Mouse (Mus musculus) inflammation-experienced regulatory T-cells, adult 6 months (primary cell): ENCODE data around the gene Kremen1. TPM values are rescaled to one million over a fixed set of nuclear protein-coding genes. Genes with fewer than 3 reads are reported as not detected.

Experiments used
- ATAC-seq: one replicate; pipeline ENCODE4 v1.8.0; 2017
- polyA plus RNA-seq, 3 experiments: library from polyadenylated mRNA; unstranded; fragments of 100-300 nt; shearing (Covaris generic); gene quantifications; one replicate each; pipeline ENCODE4 v1.2.1; 2017

Kremen1 gene
- polyA plus RNA-seq, 3 experiments from 2014 or later, result 2.3 to 4.1 (median 3.0) TPM

DNA sequence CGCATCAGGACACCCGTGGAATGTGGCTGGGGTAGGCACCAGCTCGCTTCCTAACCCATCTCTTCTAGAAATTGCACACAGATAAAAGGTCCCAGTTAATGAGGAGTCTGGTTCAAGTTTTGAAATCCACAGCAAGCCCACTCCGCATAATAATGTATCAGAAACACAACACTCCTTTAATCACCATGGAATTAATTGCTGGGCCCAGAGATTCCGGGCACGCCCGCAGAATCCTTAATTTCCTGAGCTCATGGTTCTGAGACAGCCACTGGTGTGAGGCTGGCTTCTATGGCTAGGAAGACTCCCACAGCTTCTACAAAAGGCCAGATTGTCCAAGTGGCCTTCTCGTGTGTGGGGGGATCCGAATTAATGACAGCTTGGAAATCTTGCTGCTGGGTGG is 94.0 kb downstream of the Kremen1 start:
- ATAC-seq, result no peak

DNA sequence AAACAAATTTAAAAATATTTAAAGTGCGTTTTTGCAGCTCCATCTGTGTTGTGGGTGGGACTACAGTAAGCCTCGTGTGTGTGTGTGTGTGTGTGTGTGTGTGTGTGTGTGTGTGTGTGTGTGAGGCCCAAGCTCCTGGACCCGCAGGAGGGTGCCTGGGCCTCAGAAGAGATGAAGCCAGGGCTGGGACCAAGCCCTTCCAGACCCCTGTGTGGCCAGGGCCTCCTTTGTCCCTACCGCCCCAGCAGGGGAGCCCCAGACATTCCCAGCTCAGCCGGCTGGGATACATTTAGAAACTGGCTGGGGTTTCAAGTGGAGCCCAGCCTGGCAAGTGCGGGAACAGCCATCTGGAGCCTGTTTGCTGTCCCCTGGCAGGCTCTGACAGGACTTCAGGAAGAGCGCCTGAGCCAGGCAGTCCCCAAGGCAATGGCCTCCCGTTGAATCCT is 95.9 kb downstream of the Kremen1 start:
- ATAC-seq, result no peak

GRCm38 (mm10) chr11:5164310-5164709 is 97.0 kb downstream of the Kremen1 start:
- ATAC-seq, result no peak

- no peak for ATAC-seq
Measured at GRCm38 (mm10) chr11:5163421-5163820, 97.9 kb downstream of the Kremen1 start.

DNA sequence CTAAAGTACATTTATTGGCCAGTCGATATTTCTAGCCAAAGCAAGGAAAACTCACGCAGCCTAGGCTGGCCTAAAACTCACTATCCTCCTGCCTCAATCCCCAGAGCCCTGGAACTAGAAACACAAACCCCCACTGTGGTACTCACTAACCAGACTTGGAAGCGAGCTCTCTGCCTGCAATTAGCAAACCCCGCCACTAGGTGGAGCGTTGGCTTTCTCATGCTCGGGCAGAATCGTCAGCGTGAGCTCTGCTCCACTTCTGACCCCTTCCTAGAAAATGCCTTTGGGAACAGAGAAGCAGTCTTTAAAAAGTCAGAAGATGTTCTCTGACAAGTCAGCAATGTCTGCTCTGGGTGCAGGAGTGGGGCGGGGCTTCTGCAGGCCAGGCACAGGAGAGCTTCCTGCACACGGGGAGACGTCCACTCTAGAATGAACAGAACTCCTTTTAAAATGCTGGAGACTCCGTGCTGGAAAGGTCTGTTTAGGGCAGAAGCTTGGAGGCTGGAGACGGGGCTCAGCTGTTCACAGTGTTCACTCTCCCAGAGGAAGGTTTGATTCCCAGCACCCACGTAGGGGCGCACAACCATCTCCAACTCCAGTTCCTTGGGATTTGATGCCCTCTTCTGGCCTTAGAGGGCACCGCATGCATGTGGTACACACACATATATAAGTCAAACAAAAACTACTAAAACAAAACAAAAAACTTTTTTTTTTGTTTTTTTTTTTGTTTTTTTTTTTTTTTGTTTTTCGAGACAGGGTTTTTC is 100.5 kb downstream of the Kremen1 start:
- no peak for ATAC-seq

GRCm38 (mm10) chr11:5158056-5158455 is 103.3 kb downstream of the Kremen1 start:
- no peak for ATAC-seq

DNA sequence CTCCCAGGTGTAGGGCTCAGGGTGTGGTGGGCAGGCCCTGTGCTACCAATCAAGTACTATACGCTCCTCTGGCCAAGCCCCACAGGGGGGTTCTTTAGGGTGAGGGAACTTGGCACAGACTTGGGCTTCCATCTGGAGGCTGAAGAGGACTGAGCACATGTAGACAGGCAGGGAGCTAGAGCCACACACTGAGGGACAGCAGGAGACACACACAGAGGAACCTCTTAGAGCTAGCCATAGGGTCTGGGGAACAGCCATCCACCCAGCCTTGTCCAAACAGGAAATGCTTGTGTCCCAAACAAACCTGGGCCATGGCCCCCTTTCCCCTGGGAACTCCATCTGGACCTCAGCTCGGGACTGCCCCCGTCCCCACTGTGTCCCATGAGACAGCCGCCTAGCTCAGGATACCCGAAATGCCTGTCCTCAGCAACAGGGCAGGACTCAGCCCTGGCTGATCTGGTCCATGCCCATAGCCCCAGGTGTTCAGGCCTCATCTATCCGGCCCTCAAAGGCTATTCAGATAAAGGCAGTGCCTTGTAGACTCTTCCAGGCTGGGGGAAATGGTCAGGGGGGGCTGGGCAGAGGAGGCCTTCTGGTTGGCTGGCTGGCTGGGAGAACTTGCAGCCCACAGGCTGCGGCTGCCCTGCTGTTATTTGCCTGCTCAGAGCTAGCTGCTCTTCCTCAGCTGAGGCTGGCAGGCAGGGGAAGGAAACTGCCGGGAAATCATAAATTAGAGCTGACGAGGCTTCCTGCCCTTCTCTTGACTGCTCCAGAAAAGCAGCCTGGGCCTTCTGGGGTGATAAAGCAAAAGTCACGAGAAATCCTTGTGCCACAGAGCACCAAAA is 106.2 kb downstream of the Kremen1 start:
- ATAC-seq, result no peak

DNA sequence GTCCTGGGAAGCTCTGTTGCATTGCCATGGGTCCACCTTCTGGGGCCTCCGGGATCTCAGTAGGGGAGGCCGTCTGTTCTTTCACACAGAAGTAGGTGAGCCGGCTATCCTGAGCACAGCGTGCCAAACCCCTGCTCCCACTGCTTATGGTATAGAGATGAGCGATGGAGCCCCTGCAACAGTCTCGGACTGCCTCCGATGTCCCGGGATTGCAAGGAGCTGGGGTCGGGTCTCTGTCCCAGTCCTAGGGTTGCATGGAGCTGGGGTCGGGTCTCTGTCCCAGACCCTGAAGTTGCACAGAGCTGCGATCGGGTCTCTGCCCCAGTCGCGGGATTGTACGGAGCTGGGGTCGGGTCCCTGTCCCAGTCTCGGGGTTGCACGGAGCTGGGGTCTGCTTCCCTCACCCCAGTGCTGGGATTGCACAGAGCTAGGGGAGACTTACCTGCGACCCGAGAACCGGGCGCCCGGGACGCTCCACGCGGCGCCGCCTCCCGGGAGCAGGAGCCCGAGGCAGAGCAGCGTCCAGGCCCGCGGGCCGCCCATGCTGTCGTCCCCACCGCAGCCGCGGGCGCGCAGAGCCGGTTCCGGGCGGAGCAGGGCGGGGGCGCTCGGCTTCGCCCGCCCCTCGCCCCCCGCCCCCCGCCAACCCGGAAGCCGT is 109.5 kb downstream of the Kremen1 start, which contains the start of gene Emid1:
TSS of gene Emid1 (minus strand) at position 578 of the 658 bp plus-strand sequence.
- peak; percentile 43 for ATAC-seq

DNA sequence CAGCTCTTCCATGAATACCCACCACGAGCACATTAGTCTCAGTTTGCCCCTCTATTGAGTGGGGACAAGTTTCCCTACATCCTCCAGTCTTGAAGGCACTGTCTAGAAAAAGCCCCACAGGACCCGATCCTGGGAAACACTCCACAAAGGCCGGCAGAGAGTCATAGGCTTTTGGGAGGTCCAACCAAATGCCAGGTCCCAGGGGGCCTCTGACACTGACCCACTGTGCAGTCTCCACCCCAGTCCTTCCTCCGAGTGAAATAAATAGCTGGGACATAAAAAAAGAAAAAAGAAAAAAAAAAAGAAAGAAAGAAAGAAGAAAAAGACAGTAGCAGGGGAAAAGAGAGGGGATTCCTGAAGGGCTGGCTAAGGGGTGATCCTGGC is 110.1 kb downstream of the Kremen1 start:
- ATAC-seq, result no peak

- no peak for ATAC-seq
Measured at GRCm38 (mm10) chr11:5150416-5151246, 110.7 kb downstream of the Kremen1 start.

GRCm38 (mm10) chr11:5149955-5150354 is 111.4 kb downstream of the Kremen1 start:
- ATAC-seq, result no peak

- ATAC-seq, result no peak
Measured at GRCm38 (mm10) chr11:5149249-5149648, 112.1 kb downstream of the Kremen1 start.

GRCm38 (mm10) chr11:5145600-5145999 is 115.8 kb downstream of the Kremen1 start:
- ATAC-seq, result no peak

DNA sequence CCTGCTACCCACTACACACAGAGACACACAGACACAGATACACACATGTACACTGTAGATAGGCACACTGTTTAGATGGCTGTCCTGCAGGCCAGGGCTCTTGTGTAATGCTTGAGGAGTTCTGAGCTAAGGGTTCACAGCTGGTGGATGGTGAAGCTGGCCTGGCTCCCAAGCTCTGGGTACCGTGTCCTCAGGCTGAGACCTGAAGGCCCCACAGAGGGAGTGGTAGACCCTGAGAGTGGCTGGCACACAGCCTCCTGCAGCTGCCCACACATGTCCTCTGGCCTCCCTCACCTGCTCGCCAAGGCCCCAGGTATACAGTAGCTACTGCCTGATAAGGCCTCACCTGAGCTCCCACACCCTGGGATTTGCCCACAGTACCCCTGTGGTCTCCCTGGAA is 119.4 kb downstream of the Kremen1 start:
- ATAC-seq, result no peak

Other genes with a start within 250 kb of the Kremen1 start
- gene Rasl10a, start 203.4 kb downstream of the Kremen1 start, polyA plus RNA-seq, result not detected
- under 1 TPM; 0.58 to 0.94 (median 0.91) TPM for gene Gas2l1, start 196.2 kb downstream of the Kremen1 start, polyA plus RNA-seq
- gene Rhbdd3, start 162.6 kb downstream of the Kremen1 start, polyA plus RNA-seq, result 1 to 10 TPM; 3.3 to 4.6 (median 4.6) TPM
- 100 to 1,000 TPM; 136 to 174 (median 140) TPM for gene Ewsr1, start 162.3 kb downstream of the Kremen1 start, polyA plus RNA-seq
- gene Emid1, start 109.3 kb downstream of the Kremen1 start, polyA plus RNA-seq, result under 1 TPM in 1 of 3 experiments, not detected in 2; 0.83 TPM
- gene Znrf3, start 183.3 kb upstream of the Kremen1 start, polyA plus RNA-seq, result 10 to 100 TPM in 2 of 3 experiments, 1 to 10 TPM in 1; 3.3 to 19.8 (median 17.3) TPM